Mouse (Mus musculus) kidney, adult 2 months (tissue): ENCODE measurements around the gene Zc3h10. TPM values are rescaled to one million over a fixed set of nuclear protein-coding genes. Genes with fewer than 3 reads are reported as not detected.

Source experiments
- DNase-seq: peaks from one replicate; pipeline ENCODE4 v3.0.0; 2021
- H3K27ac ChIP-seq: fragments of 200-500 bp; 2 replicates; pipeline ENCODE4 v1.5.1; 2012; ENCODE audit warnings: low read depth, low read length, control low read depth, inconsistent platforms; ENCODE audit not compliant: insufficient read depth
- H3K27me3 ChIP-seq: fragments of 200-500 bp; replicated peaks from 2 replicates; pipeline ENCODE4 v1.6.1; 2012; ENCODE audit warnings: mild to moderate bottlenecking, moderate library complexity, low read length, inconsistent platforms; ENCODE audit not compliant: control insufficient read depth, insufficient read depth
- H3K36me3 ChIP-seq: fragments of 200-500 bp; 2 replicates; pipeline ENCODE4 v1.6.1; 2012; ENCODE audit warnings: mild to moderate bottlenecking, moderate library complexity, low read length, inconsistent platforms; ENCODE audit not compliant: control insufficient read depth, insufficient read depth
- H3K4me1 ChIP-seq: fragments of 200-500 bp; 2 replicates; pipeline ENCODE4 v1.6.1; 2011; ENCODE audit warnings: low read length; ENCODE audit not compliant: control insufficient read depth, insufficient read depth
- H3K4me3 ChIP-seq: fragments of 200-500 bp; 2 replicates; pipeline ENCODE4 v1.5.1; 2011; ENCODE audit warnings: mild to moderate bottlenecking, low read depth, low read length, control low read depth; ENCODE audit not compliant: insufficient read depth
- CTCF ChIP-seq: fragments of 200-500 bp; conservative IDR thresholded peaks from 2 replicates; pipeline ENCODE4 v1.5.1; 2011; ENCODE audit warnings: low read depth, mild to moderate bottlenecking, control low read depth, low read length, moderate library complexity, mixed read lengths; ENCODE audit not compliant: insufficient read depth, insufficient read length
- POLR2A ChIP-seq: fragments of 200-500 bp; IDR thresholded peaks from one replicate; pipeline ENCODE4 v1.6.1; 2011; ENCODE audit warnings: low read depth, low read length, control low read depth
- WGBS: fragments of 180-500 bp; shearing (Covaris S2); methylation state at CpG from one replicate; pipeline ENCODE4 v1.1.7; 2018; 5-methylcytosine and 5-hydroxymethylcytosine counted together
- polyA plus RNA-seq: library from polyadenylated mRNA; depleted of rRNA; stranded (reverse); fragments of >200 nt; gene quantifications from 2 replicates; pipeline ENCODE4 v1.2.3, GENCODE M21; 2012

Gene Zc3h10
- polyA plus RNA-seq, 1 experiment = 10.0 TPM

- Histone ChIP-seq H3K27ac (no peak overlapping the region), H3K4me1 (0 out of 2 replicates have a peak, but pooled peaks cover 3% of the 10 kb centered on the region), H3K36me3 (no peaks in the 10 kb centered on the region), H3K27me3 (no peaks in the 10 kb centered on the region), H3K4me3 (no peak overlapping the region)
- no peak for DNase-seq
- TF ChIP-seq CTCF (no peak), POLR2A (no peak)
- 83% methylated on average over 8 of the region's 8 CpGs for WGBS
Observed at GRCm38 (mm10) chr10:128503532-128503931, 44.0 kb downstream of the Zc3h10 start.

GRCm38 (mm10) chr10:128502341-128502740 is 45.2 kb downstream of the Zc3h10 start:
- TF ChIP-seq POLR2A = no peak
- no peak for TF ChIP-seq CTCF
- peak; percentile 52 for DNase-seq
- Histone ChIP-seq H3K36me3 (no peaks in the 10 kb centered on the region), H3K4me3 (no peak overlapping the region), H3K27ac (no peak overlapping the region), H3K4me1 (peaks cover 8% of the 10 kb centered on the region; the same call in 1 of the 2 replicates), H3K27me3 (no peaks in the 10 kb centered on the region)
- 53% methylated on average over 5 of the region's 5 CpGs for WGBS

- Histone ChIP-seq H3K4me1 (peaks cover 18% of the 10 kb centered on the region), H3K27me3 (no peaks in the 10 kb centered on the region), H3K36me3 (no peaks in the 10 kb centered on the region), H3K4me3 (peak overlapping the region; percentile 74), H3K27ac (peak overlapping the region; percentile 72)
- under 1% methylated on average over 21 of the region's 21 CpGs for WGBS
- no peak for TF ChIP-seq POLR2A
- no peak for TF ChIP-seq CTCF
- DNase-seq = peak; percentile 66
Observed at GRCm38 (mm10) chr10:128499116-128499671, 48.4 kb downstream of the Zc3h10 start.

GRCm38 (mm10) chr10:128498590-128498989 is 49.0 kb downstream of the Zc3h10 start, which contains the start of gene Myl6b:
Gene Myl6b (minus strand): TSS chr10:128498685.
- peaks cover 16% of the 10 kb centered on the region for H3K4me1 ChIP-seq
- peak within 1 kb of the TSS; percentile 72 for H3K27ac ChIP-seq
- under 1% methylated on average over 27 of the region's 27 CpGs for WGBS
- TF ChIP-seq CTCF (no peak), POLR2A (peak; percentile 25)
- H3K36me3 ChIP-seq = no peaks in the 10 kb centered on the region
- H3K4me3 ChIP-seq = peak within 1 kb of the TSS; percentile 74
- peak; percentile 99 for DNase-seq
- H3K27me3 ChIP-seq = no peaks in the 10 kb centered on the region

- Histone ChIP-seq H3K27me3 (no peaks in the 10 kb centered on the region), H3K4me3 (no peak overlapping the region), H3K4me1 (peaks cover 15% of the 10 kb centered on the region), H3K36me3 (no peaks in the 10 kb centered on the region), H3K27ac (no peak overlapping the region)
- 69% methylated on average over 6 of the region's 6 CpGs for WGBS
- TF ChIP-seq POLR2A (no peak), CTCF (no peak)
- no peak for DNase-seq
Observed at GRCm38 (mm10) chr10:128497134-128497737, 50.3 kb downstream of the Zc3h10 start.

- 60% methylated on average over 6 of the region's 6 CpGs for WGBS
- no peak for DNase-seq
- no peak overlapping the region for H3K4me3 ChIP-seq
- H3K4me1 ChIP-seq = peaks cover 21% of the 10 kb centered on the region
- H3K27ac ChIP-seq = no peak overlapping the region
- no peaks in the 10 kb centered on the region for H3K27me3 ChIP-seq
- no peaks in the 10 kb centered on the region; the same call in 1 of the 2 replicates for H3K36me3 ChIP-seq
- TF ChIP-seq POLR2A (no peak), CTCF (no peak)
Observed at GRCm38 (mm10) chr10:128496509-128497077, 51.0 kb downstream of the Zc3h10 start.

GRCm38 (mm10) chr10:128495903-128496302 is 51.7 kb downstream of the Zc3h10 start:
- WGBS = 86% methylated on average over 4 of the region's 4 CpGs

More at GRCm38 (mm10) chr10:128495903-128496302, 51.7 kb downstream of the Zc3h10 start:
- Histone ChIP-seq H3K27ac (no peak overlapping the region), H3K36me3 (no peaks in the 10 kb centered on the region; the same call in 1 of the 2 replicates), H3K27me3 (no peaks in the 10 kb centered on the region), H3K4me1 (peaks cover 27% of the 10 kb centered on the region), H3K4me3 (no peak overlapping the region)
- DNase-seq = no peak
- TF ChIP-seq CTCF (no peak), POLR2A (no peak)
